Mouse (Mus musculus) megakaryocyte-erythroid progenitor cell, adult 5 weeks (primary cell): ENCODE results near the gene Olfr611. TPM values are rescaled to one million over a fixed set of nuclear protein-coding genes. Genes with fewer than 3 reads are reported as not detected.

ENCODE experiments used
- polyA plus RNA-seq: library from polyadenylated mRNA; stranded (reverse); fragments of >175 nt; gene quantifications from 2 replicates; pipeline ENCODE4 v1.2.3, GENCODE M21; 2012

Gene Olfr611
- not detected in 2 replicates for polyA plus RNA-seq

GRCm38 (mm10) chr7:103520746-103521145 is at the start of gene Olfr611:
Gene Olfr611 (minus strand): TSS chr7:103520846.

DNA sequence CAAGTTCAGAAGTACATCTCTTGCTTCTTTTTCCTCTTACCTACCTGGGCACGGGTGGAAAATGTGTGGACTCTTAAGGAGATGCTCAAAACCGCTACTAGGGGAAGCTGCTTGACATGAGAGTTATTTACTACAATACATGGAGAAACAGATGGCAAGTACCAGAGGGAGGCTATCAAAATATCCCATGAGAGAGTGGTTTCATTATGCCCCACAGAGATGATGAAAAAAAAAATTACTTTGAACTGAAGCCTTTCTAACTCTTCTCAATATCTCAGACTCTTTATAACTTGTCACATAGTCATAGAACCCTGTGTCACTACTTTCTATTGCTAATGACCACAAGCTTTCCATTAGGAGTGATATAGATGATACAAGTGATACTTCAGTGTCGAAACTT is 48.4 kb upstream of the Olfr611 start, which contains the start of gene Olfr616:
Gene Olfr616, minus strand, starts transcription at position 101 of the 400 bp plus-strand sequence.

GRCm38 (mm10) chr7:103555779-103556178 is 35.1 kb upstream of the Olfr611 start, which contains the start of gene Olfr615:
Gene Olfr615 (plus strand): TSS chr7:103556079.

GRCm38 (mm10) chr7:103547774-103548173 is 27.1 kb upstream of the Olfr611 start, which contains the start of gene Olfr613:
Gene Olfr613 (plus strand): TSS chr7:103548074.

DNA sequence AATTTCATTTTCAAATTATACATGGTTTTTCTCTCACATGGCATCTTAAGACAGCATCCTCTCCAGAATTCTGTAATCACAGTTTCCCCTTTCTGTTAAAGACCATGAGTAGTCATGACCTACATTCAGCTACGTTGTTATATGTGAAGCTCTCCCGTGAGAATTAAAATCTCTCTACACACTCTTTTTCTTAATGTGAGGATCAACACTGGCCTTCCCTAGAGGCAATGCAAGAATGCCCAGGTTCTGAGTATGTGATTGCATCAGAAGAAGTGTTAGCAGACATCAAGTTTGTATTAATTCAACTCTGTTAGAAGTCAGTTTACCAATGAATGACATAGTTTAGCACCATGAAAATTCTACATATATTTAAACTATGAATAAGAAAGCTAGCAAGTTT is 22.0 kb upstream of the Olfr611 start, which contains the start of gene Olfr612:
Gene Olfr612, minus strand, starts transcription at position 101 of the 400 bp plus-strand sequence.

GRCm38 (mm10) chr7:103512022-103512421 is 8.6 kb downstream of the Olfr611 start, which contains the start of gene Olfr610:
Gene Olfr610 (minus strand): TSS chr7:103512122.

DNA sequence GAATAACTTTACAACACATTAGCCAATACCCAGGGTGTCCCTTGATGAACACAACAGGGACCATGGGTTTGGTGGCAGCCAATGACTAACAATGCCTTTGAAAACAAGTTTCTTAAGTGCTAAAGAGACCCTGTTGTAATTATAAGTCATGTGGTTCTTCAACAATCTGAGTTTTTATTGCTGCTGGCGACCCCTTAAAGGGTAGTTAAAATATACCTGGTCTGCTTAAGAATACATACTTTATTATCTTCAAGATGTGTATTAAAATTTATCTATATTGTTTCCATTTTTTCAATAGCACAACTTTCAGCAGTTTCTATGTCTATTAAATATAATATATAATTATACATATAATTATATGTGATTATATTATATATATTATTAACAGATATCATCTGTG is 22.7 kb downstream of the Olfr611 start, which contains the start of gene Olfr609:
Gene Olfr609, minus strand, starts transcription at position 101 of the 400 bp plus-strand sequence.

GRCm38 (mm10) chr7:103469577-103469976 is 51.1 kb downstream of the Olfr611 start, which contains the start of gene Olfr608:
Gene Olfr608 (plus strand): TSS chr7:103469877.

Other genes starting within 250 kb of the Olfr611 start
- gene Olfr596, start 215.2 kb downstream of the Olfr611 start, polyA plus RNA-seq, result not detected in 2 replicates
- not detected in 2 replicates for gene Olfr597, start 204.5 kb downstream of the Olfr611 start, polyA plus RNA-seq
- gene Olfr598, start 197.3 kb downstream of the Olfr611 start, polyA plus RNA-seq, result not detected in 2 replicates
- not detected in 2 replicates for gene Olfr599, start 184.9 kb downstream of the Olfr611 start, polyA plus RNA-seq
- not detected in 2 replicates for gene Olfr600, start 171.2 kb downstream of the Olfr611 start, polyA plus RNA-seq
- not detected in 2 replicates for gene Olfr601, start 158.2 kb downstream of the Olfr611 start, polyA plus RNA-seq
- not detected in 2 replicates for gene Olfr603, start 134.7 kb downstream of the Olfr611 start, polyA plus RNA-seq
- not detected in 2 replicates for gene Usp17lc, start 105.8 kb downstream of the Olfr611 start, polyA plus RNA-seq
- gene Olfr605, start 75.4 kb downstream of the Olfr611 start, polyA plus RNA-seq, result not detected in 2 replicates
- not detected in 2 replicates for gene Olfr606, start 71.8 kb downstream of the Olfr611 start, polyA plus RNA-seq
- not detected in 2 replicates for gene Olfr607, start 56.7 kb downstream of the Olfr611 start, polyA plus RNA-seq
- not detected in 2 replicates for gene Olfr608, start 51.0 kb downstream of the Olfr611 start, polyA plus RNA-seq
- not detected in 2 replicates for gene Olfr609, start 22.8 kb downstream of the Olfr611 start, polyA plus RNA-seq
- gene Olfr610, start 8.7 kb downstream of the Olfr611 start, polyA plus RNA-seq, result not detected in 2 replicates
- not detected in 2 replicates for gene Olfr612, start 21.9 kb upstream of the Olfr611 start, polyA plus RNA-seq
- not detected in 2 replicates for gene Olfr613, start 27.2 kb upstream of the Olfr611 start, polyA plus RNA-seq
- not detected in 2 replicates for gene Olfr615, start 35.2 kb upstream of the Olfr611 start, polyA plus RNA-seq
- gene Olfr616, start 48.3 kb upstream of the Olfr611 start, polyA plus RNA-seq, result not detected in 2 replicates
- not detected in 2 replicates for gene Olfr617, start 52.2 kb upstream of the Olfr611 start, polyA plus RNA-seq
- not detected in 2 replicates for gene Olfr618, start 69.3 kb upstream of the Olfr611 start, polyA plus RNA-seq
- gene Olfr619, start 79.7 kb upstream of the Olfr611 start, polyA plus RNA-seq, result not detected in 2 replicates
- gene Olfr620, start 91.7 kb upstream of the Olfr611 start, polyA plus RNA-seq, result not detected in 2 replicates
- not detected in 2 replicates for gene Olfr622, start 121.9 kb upstream of the Olfr611 start, polyA plus RNA-seq
- not detected in 2 replicates for gene Olfr623, start 142.9 kb upstream of the Olfr611 start, polyA plus RNA-seq
- gene Olfr624, start 150.3 kb upstream of the Olfr611 start, polyA plus RNA-seq, result 0.02 TPM in 1 of 2 replicates, not detected in the other
- 0.19 TPM in 1 of 2 replicates, not detected in the other for gene Olfr625-ps1, start 161.9 kb upstream of the Olfr611 start, polyA plus RNA-seq
- gene Olfr243, start 193.8 kb upstream of the Olfr611 start, polyA plus RNA-seq, result not detected in 2 replicates
- not detected in 2 replicates for gene Olfr628, start 209.5 kb upstream of the Olfr611 start, polyA plus RNA-seq
- not detected in 2 replicates for gene Olfr629, start 224.1 kb upstream of the Olfr611 start, polyA plus RNA-seq
- gene Olfr630, start 236.5 kb upstream of the Olfr611 start, polyA plus RNA-seq, result not detected in 2 replicates